In genomic region chr13:34650953-34651352, GRCm38 (mm10) we compare ENCODE assay signal across 8 mouse cellular contexts. TPM values are rescaled to one million over a fixed set of nuclear protein-coding genes. Genes with fewer than 3 reads are reported as not detected.
DNase-seq lines count a peak whose midpoint lies in the region; ATAC-seq and TF ChIP-seq lines count a peak whose summit lies in the region.

No protein-coding gene starts in this region.

- no peaks in the 10 kb centered on the region for H3K9me3 ChIP-seq in embryonic facial prominence, embryonic 13.5 days
- no peaks in the 10 kb centered on the region for H3K9me3 ChIP-seq in heart, embryonic 14.5 days (ENCODE audit: control insufficient read depth, low read length)
- no peaks in the 10 kb centered on the region for H3K9me3 ChIP-seq in kidney, postnatal 0 days (replicated peaks; ENCODE audit: low read length)
- H3K9me3 ChIP-seq in lung, embryonic 16.5 days (ENCODE audit: control insufficient read depth, low read length), result no peaks in the 10 kb centered on the region

- no peak for ATAC-seq in embryonic facial prominence, embryonic 13.5 days (ENCODE audit: insufficient number of reproducible peaks, insufficient read depth, low FRiP score, low TSS enrichment, low read depth)
- ATAC-seq in heart, embryonic 14.5 days (ENCODE audit: insufficient number of reproducible peaks, insufficient read depth, low FRiP score, low read depth), result no peak
- 0 out of 2 replicates have a peak, but pooled peaks have one; percentile 1 for ATAC-seq in kidney, postnatal 0 days (replicated peaks; ENCODE audit: low FRiP score, low read depth)
- no peak for ATAC-seq in lung, embryonic 16.5 days (ENCODE audit: low read depth)
- no peak for ATAC-seq in granulocyte monocyte progenitor cell, adult 5-6 weeks (replicated peaks; ENCODE audit: poor library complexity, severe bottlenecking)

- TF ChIP-seq CTCF in kidney, postnatal 0 days (IDR thresholded peaks at IDR 0.05; ENCODE audit: low read depth), result no peak

- peaks cover 54% of the 10 kb centered on the region for H3K4me1 ChIP-seq in embryonic facial prominence, embryonic 13.5 days
- H3K4me1 ChIP-seq in heart, embryonic 14.5 days (ENCODE audit: control insufficient read depth in 2 of 2, insufficient read depth in 2 of 2, low read length in 2 of 2), result peaks cover 14 to 15% of the 10 kb centered on the region in 2 experiments
- H3K4me1 ChIP-seq in kidney, postnatal 0 days (replicated peaks; ENCODE audit: insufficient read depth, low read length), result peaks cover 15% of the 10 kb centered on the region; the same call in 1 of the 2 replicates
- H3K4me1 ChIP-seq in lung, embryonic 16.5 days (replicated peaks; ENCODE audit: control insufficient read depth, insufficient read depth, low read length), result peaks cover 11% of the 10 kb centered on the region

- H3K27ac ChIP-seq in embryonic facial prominence, embryonic 13.5 days, result no peak overlapping the region
- peak overlapping the region; percentile 71 to 89 for H3K27ac ChIP-seq in heart, embryonic 14.5 days (replicated peaks in 1 of 2; ENCODE audit: control insufficient read depth in 1 of 2, insufficient read depth in 1 of 2, low read depth in 2 of 2, low read length in 2 of 2)
- no peak overlapping the region for H3K27ac ChIP-seq in kidney, postnatal 0 days
- no peak overlapping the region for H3K27ac ChIP-seq in lung, embryonic 16.5 days (ENCODE audit: low read length)

- 16% methylated on average over 10 of the region's 10 CpGs for WGBS in embryonic facial prominence, embryonic 13.5 days
- 16% methylated on average over 10 of the region's 10 CpGs for WGBS in heart, embryonic 14.5 days
- 31% methylated on average over 10 of the region's 10 CpGs for WGBS in kidney, postnatal 0 days
- WGBS in lung, embryonic 16.5 days, result 27% methylated on average over 10 of the region's 10 CpGs

- H3K36me3 ChIP-seq in embryonic facial prominence, embryonic 13.5 days, result no peaks in the 10 kb centered on the region
- no peaks in the 10 kb centered on the region for H3K36me3 ChIP-seq in heart, embryonic 14.5 days (ENCODE audit: control insufficient read depth, insufficient read depth, low read length)
- no peaks in the 10 kb centered on the region for H3K36me3 ChIP-seq in kidney, postnatal 0 days (ENCODE audit: insufficient read depth, low read length)
- no peaks in the 10 kb centered on the region for H3K36me3 ChIP-seq in lung, embryonic 16.5 days (ENCODE audit: control insufficient read depth, insufficient read depth, low read length)

- H3K27me3 ChIP-seq in embryonic facial prominence, embryonic 13.5 days, result peaks cover 40% of the 10 kb centered on the region
- no peaks in the 10 kb centered on the region for H3K27me3 ChIP-seq in heart, embryonic 14.5 days (ENCODE audit: control insufficient read depth, insufficient read depth, low read length)
- H3K27me3 ChIP-seq in kidney, postnatal 0 days (ENCODE audit: insufficient read depth, low read length), result no peaks in the 10 kb centered on the region
- peaks cover 3% of the 10 kb centered on the region; the same call in 1 of the 2 replicates for H3K27me3 ChIP-seq in lung, embryonic 16.5 days (ENCODE audit: control insufficient read depth, insufficient read depth, low read depth, low read length)

- peak; percentile 32 for DNase-seq in adrenal gland, postnatal 10 days
- no peak for DNase-seq in adrenal gland, adult 8-10 months
- DNase-seq in kidney, postnatal 0 days (ENCODE audit: low spot score), result peak; percentile 28
- peak; percentile 23 to 60 for DNase-seq in urinary bladder, postnatal 36 days (ENCODE audit: low spot score in 2 of 2)

- H3K4me3 ChIP-seq in embryonic facial prominence, embryonic 13.5 days, result peak overlapping the region; percentile 60
- peak overlapping the region; percentile 69 to 73 for H3K4me3 ChIP-seq in heart, embryonic 14.5 days (ENCODE audit: control insufficient read depth in 1 of 2, insufficient read depth in 1 of 2, low read depth in 1 of 2, low read length in 2 of 2)
- H3K4me3 ChIP-seq in kidney, postnatal 0 days (replicated peaks; ENCODE audit: low read depth, low read length), result peak overlapping the region; percentile 61
- peak overlapping the region; percentile 57 for H3K4me3 ChIP-seq in lung, embryonic 16.5 days (ENCODE audit: low read length)

- H3K9ac ChIP-seq in embryonic facial prominence, embryonic 13.5 days, result peak overlapping the region; percentile 78
- peak overlapping the region; percentile 87 for H3K9ac ChIP-seq in heart, embryonic 14.5 days (ENCODE audit: low read length)
- H3K9ac ChIP-seq in kidney, postnatal 0 days (ENCODE audit: low read depth, low read length), result peak overlapping the region; percentile 72; the same call in 1 of the 2 replicates
- H3K9ac ChIP-seq in lung, embryonic 16.5 days (ENCODE audit: low read length), result no peak overlapping the region

- peak overlapping the region; percentile 83 for H3K4me2 ChIP-seq in embryonic facial prominence, embryonic 13.5 days
- peak overlapping the region; percentile 96 for H3K4me2 ChIP-seq in heart, embryonic 14.5 days (ENCODE audit: low read length)
- H3K4me2 ChIP-seq in kidney, postnatal 0 days (ENCODE audit: low read length), result peak overlapping the region; percentile 92
- H3K4me2 ChIP-seq in lung, embryonic 16.5 days (ENCODE audit: low read depth, low read length), result peak overlapping the region; percentile 96

RNA-seq across cellular contexts. Expression of gene Pxdc1, which starts 2.3 kb away (rescaled TPM):
- total RNA-seq in adrenal gland, postnatal 10 days (2021), result 10 to 100 TPM; 10.8 to 17.8 TPM
- 1 to 10 TPM; 3.9 to 6.9 (median 5.4) TPM for total RNA-seq in adrenal gland, adult 8-10 months (2022)
- polyA plus RNA-seq in embryonic facial prominence, embryonic 13.5 days (2015; fragmentation: Nextera tagmentation; extraction: Ambion mirVana), result 20.7 and 25.5 TPM in 2 replicates
- 22.7 and 27.8 TPM in 2 replicates for polyA plus RNA-seq in heart, embryonic 14.5 days (2014; fragmentation: Nextera tagmentation; extraction: Ambion mirVana)
- 12.2 and 12.4 TPM in 2 replicates for polyA plus RNA-seq in kidney, postnatal 0 days (2015; fragmentation: Nextera tagmentation; extraction: Ambion mirVana)
- polyA plus RNA-seq in lung, embryonic 16.5 days (2015; fragmentation: Nextera tagmentation; extraction: Ambion mirVana), result 6.2 and 9.0 TPM in 2 replicates
- not detected in 2 replicates for total RNA-seq in granulocyte monocyte progenitor cell, adult 5-6 weeks (2014; fragmentation: Nextera tagmentation)
- total RNA-seq in granulocyte monocyte progenitor cell, adult 5-6 weeks (2017), result not detected in 2 replicates

Comparison
In these comparisons a context has a peak if more than half of its experiments do, and no peak if none do; other contexts are left out.
1. H3K27ac ChIP-seq: peak in heart, embryonic 14.5 days (2 of 2); none in embryonic facial prominence, embryonic 13.5 days (single experiment), kidney, postnatal 0 days (single experiment) and lung, embryonic 16.5 days (single experiment).
2. Peak in every context shown above with its lines, with median percentiles within 50 percentile points of each other: H3K4me2 ChIP-seq and H3K4me3 ChIP-seq.